Mouse (Mus musculus) mouse embryonic stem cell (cell line): ENCODE data around the gene Gm49405.
"Not testable (repeated sequence)": the region's sequence is repeated elsewhere in the genome, so short reads cannot be mapped to it uniquely, and the experiment has no call there.

Experiments
- in situ Hi-C, 2 experiments: fragments of 300-500 bp; cut with MboI; formaldehyde crosslinking; loops; 1 replicate in 1 of 2; 3 replicates in 1 of 2; pipeline ENCODE4 v1.14.3; 2019 to 2020; ENCODE audit warnings: low sequenced_read_pairs in 2 of 2, low pct_unique_long_range_greater_than_20kb in 1 of 2, mixed read lengths in 1 of 2; ENCODE audit not compliant: unreplicated experiment in 1 of 2

The Gm49405 gene

DNA sequence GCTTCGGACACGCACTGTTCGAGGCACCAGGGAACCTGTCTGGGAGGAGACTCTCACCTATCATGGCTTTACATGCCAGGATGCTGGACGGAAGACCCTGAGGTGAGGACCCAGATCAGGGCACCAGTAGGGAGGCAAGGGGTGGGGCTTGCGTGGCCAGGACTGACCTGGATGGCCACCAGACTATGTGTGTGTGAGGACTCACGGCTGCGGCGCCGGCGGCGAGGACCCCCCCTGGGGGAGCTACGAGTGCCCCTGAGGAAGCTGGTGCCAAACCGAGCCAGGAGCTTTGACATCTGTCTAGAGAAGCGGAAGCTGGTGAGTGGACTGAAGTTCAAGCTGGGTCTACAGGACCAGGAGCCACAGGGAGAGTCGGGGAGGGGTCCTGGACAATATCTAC, 3.9 kb downstream of the Gm49405 start:
- in situ Hi-C loops = no loop called here

DNA sequence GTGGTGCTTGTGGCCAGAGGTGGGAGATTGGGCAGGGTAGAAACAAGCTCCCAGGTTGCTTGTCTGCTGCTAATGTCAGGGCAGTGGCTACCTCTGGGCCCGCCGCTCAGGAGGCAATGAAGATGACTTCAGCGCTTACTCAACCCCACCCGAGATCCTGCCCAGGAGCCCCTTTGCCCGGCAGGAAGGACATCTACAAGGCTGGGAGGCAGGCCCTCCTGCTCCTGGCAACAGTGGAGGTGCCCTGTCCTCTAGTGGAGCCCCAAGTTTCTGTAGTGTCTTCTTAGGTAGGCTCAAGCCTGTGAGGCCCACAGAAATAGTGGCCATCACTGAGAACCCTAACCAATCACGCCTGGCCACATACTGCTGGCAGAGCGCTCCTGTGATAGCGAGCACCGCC, 4.7 kb downstream of the Gm49405 start:
- in situ Hi-C loops = no loop called here

DNA sequence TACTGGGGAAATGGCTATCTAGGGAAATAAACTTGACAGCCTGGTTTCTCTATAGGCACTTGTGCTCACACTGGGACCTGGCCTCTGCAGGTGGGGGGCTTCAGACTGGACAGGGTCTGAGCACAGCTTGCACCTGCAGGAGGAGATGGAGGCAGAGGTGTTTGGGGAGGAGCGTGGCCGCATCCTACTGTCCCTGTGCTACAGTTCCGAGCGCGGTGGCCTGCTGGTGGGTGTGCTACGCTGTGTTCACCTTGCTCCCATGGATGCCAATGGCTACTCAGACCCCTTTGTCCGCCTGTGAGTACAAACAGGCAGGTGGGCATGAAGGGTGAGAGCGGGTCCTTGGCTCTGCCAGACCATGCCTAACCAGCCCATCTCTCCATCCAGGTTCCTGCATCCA, 5.5 kb downstream of the Gm49405 start:
- in situ Hi-C loops = no loop called here

DNA sequence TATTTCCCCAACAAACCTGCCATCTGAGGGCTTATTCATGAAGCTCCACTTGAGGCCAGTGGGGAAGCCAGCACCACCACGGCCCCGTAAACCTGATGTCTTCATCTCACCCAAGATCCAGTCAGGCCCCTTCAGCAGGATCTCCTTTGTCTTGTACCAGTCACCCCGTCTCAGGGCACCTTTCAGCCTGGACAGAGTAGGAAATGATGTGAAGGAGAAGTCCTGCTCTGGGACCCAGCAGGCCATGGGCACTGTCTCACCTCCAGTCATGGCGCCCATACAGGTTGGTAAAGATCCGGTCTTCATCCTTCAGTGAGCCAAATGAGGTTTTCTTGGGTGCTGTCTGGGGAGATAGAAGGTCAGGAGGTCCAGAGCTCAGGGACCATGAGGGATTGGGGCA, 10.7 kb downstream of the Gm49405 start:
- in situ Hi-C loops = loop anchor here in 1 of 2 experiments (5.0 kb wide), 1 partner anchor 36 kb away; the partner anchor contains the start of gene Gstp2

DNA sequence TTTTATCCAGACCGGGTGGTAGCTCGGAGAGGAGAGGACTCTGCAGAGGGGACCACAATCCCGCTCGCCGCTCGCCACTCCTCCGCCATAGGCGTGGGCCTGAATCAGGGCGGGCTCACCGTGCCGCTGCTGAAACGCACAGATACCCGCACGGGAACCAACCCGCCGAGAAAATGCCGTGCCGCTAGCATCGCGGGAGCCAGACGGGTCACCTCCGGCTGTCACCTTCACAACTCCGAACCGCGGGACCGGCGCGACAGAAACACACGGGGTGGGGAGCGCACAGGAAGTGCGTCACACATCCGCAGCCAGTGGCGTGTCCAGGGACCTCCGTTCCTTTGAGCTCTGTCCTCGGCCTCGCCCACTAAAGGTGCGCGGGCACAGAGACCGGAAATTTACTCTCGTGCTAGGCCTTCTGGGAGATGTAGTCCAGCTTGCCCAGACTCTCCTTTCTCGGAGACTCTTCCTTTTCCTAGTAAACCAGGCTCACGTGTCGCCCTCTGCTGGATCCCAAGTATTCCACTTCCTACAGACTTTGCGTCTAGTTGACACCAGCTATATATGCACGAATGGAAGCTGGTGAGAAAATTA, 12.1 kb downstream of the Gm49405 start, which contains the start of gene Ndufv1:
Ndufv1 (minus strand) TSS at position 375 of the 591 bp plus-strand sequence.
- in situ Hi-C loops = loop anchor here in 1 of 2 experiments (5.0 kb wide), 1 partner anchor 35 kb away; the partner anchor contains the start of gene Gstp2

GRCm38 (mm10) chr19:4013066-4013465, 12.6 kb downstream of the Gm49405 start:
- in situ Hi-C loops = loop anchor here in 1 of 2 experiments (5.0 kb wide), 1 partner anchor 34 kb away; the partner anchor contains the start of gene Gstp2

DNA sequence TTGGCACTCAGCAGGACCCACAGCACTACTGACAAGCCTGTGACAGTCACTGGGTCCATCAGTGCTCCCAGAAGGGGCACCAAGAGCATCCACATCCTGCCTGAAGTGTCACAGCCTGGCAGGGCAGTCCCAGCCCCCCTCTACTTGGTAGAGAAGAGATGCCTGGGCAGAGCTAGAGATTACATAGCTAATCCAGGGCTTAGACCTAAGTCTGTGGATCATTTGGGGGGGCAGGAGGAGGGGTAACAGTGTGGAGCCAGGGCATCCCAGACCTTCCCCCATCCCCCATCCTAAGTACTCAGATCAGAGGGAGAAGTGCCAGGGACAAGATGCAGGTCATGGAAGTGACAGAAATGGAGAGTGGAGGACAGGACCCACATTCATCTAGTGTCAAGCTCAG, 14.4 kb downstream of the Gm49405 start:
- in situ Hi-C loops = loop anchor here in 1 of 2 experiments (5.0 kb wide), 1 partner anchor 32 kb away; the partner anchor contains the start of gene Gstp2

GRCm38 (mm10) chr19:4015635-4016034, 15.2 kb downstream of the Gm49405 start:
- in situ Hi-C loops = no loop called here

GRCm38 (mm10) chr19:4017921-4018587, 17.6 kb downstream of the Gm49405 start:
- in situ Hi-C loops = no loop called here

- in situ Hi-C loops = no loop called here
These were observed 18.5 kb downstream of the Gm49405 start for GRCm38 (mm10) chr19:4018743-4019583.

DNA sequence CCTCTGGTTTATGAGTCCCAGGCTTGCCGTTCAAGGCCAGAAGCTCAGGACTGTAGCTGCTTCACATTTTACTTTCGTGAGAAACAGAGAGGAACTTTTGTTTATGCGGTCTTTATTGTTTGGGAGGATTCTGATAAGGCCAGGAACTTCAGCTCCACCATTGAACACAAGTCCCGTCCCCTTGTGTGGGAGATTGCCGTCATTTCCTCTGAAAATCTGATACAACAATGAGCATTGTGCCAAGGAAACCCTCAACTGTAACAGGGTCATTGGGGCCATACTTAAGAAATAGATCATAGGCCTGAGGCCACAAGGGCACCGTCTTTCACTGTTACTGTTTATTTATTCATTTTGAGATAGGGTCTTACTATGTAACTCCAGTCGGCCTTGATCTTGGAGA, 22.8 kb downstream of the Gm49405 start:
- in situ Hi-C loops = no loop called here

DNA sequence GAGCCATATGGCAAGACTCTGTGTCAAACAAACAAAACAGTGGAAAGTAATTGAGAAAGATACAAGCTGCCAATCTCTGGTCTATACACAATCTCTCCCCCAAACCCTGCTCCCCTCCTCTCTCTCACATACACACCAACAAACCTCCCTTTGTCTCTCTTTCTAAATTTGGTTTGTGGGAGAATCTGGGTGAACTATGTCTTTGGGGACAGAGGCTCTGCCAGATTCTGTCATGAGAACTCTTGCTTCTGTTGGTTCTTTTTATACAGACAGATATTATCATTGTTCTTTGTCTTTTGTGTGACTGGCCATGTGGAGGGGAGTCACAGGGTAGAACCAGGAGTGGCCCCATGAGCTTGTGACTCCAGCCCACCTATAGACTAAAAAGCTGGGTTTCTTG, 27.1 kb downstream of the Gm49405 start:
- in situ Hi-C loops = no loop called here

GRCm38 (mm10) chr19:4032668-4033067, 32.2 kb downstream of the Gm49405 start:
- in situ Hi-C loops = no loop called here

- in situ Hi-C loops = no loop called here
These were observed 32.9 kb downstream of the Gm49405 start for GRCm38 (mm10) chr19:4033298-4033697.

DNA sequence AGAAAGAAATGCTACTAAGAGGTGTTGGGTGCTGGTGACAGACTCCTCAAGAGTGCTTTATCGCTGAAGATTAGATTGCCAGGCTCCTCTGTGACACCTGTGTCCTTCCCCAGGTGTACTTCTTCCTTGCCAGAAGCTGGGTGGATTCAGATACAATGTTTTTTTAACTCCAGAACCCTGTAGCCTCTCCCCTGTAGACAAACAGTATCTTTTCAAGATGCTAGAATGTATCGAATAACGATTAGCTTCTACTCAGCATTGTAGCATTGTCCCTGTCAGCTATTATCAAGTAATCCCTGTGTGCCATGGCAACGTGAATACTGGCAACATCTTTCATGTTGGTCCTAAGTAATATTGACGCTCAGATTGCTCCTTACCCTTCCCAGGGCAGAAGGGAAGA, 33.3 kb downstream of the Gm49405 start:
- in situ Hi-C loops = no loop called here

- in situ Hi-C loops = no loop called here
These were observed 36.1 kb downstream of the Gm49405 start for GRCm38 (mm10) chr19:4036327-4037045.

GRCm38 (mm10) chr19:4037154-4037787, 36.8 kb downstream of the Gm49405 start:
- in situ Hi-C loops = not testable (repeated sequence)

GRCm38 (mm10) chr19:4037788-4038232, 37.4 kb downstream of the Gm49405 start, which contains the start of gene Gstp1:
TSS of gene Gstp1 (minus strand) at chr19:4037985.
- in situ Hi-C loops = no loop called here
